Mouse (Mus musculus) midbrain, embryonic 12.5 days (tissue): ENCODE measurements around the gene Aaas. TPM values are rescaled to one million over a fixed set of nuclear protein-coding genes. Genes with fewer than 3 reads are reported as not detected.
"Not testable (repeated sequence)": the region's sequence is repeated elsewhere in the genome, so short reads cannot be mapped to it uniquely, and the experiment has no call there.

ENCODE experiments used
- ATAC-seq: fragments of 200-750 bp; cut with Nextera tagmentation; 2 replicates; pipeline ENCODE4 v1.8.0; 2017; ENCODE audit warnings: low read depth, moderate TSS enrichment, moderate library complexity; ENCODE audit not compliant: low FRiP score
- H3K27ac ChIP-seq: fragments of 300-500 bp; sonication (generic); replicated peaks from 2 replicates; pipeline ENCODE4 v1.5.1; 2016; ENCODE audit warnings: mild to moderate bottlenecking
- H3K27me3 ChIP-seq: fragments of 300-500 bp; sonication (generic); 2 replicates; pipeline ENCODE4 v1.6.1; 2016; ENCODE audit warnings: mild to moderate bottlenecking
- H3K36me3 ChIP-seq: fragments of 300-500 bp; sonication (generic); 2 replicates; pipeline ENCODE4 v1.6.1; 2016
- H3K4me1 ChIP-seq: fragments of 300-500 bp; sonication (generic); 2 replicates; pipeline ENCODE4 v1.6.1; 2016
- H3K4me2 ChIP-seq: fragments of 300-500 bp; sonication (generic); replicated peaks from 2 replicates; pipeline ENCODE4 v1.6.1; 2016; ENCODE audit warnings: mild to moderate bottlenecking, moderate library complexity
- H3K4me3 ChIP-seq: fragments of 300-500 bp; sonication (generic); 2 replicates; pipeline ENCODE4 v1.5.1; 2016; ENCODE audit warnings: mild to moderate bottlenecking
- H3K9ac ChIP-seq: fragments of 300-500 bp; sonication (generic); replicated peaks from 2 replicates; pipeline ENCODE4 v1.6.1; 2016; ENCODE audit warnings: mild to moderate bottlenecking, moderate library complexity
- H3K9me3 ChIP-seq: fragments of 300-500 bp; sonication (generic); 2 replicates; pipeline ENCODE4 v1.6.1; 2016; ENCODE audit warnings: mild to moderate bottlenecking
- WGBS: fragments of 180-500 bp; shearing (Covaris S2); methylation state at CpG from one replicate; pipeline ENCODE4 v1.1.7; 2016; 5-methylcytosine and 5-hydroxymethylcytosine counted together
- polyA plus RNA-seq: library from polyadenylated mRNA; unstranded; fragments of >200 nt; fragmentation: Nextera tagmentation; extraction: Ambion mirVana; gene quantifications from 2 replicates; pipeline ENCODE4 v1.2.1, GENCODE M21; 2016

Gene Aaas
- polyA plus RNA-seq, 1 experiment from 2014 or later: 67.9 TPM

GRCm38 (mm10) chr15:102355871-102356441 is 5.4 kb upstream of the Aaas start:
- no peaks in the 10 kb centered on the region for H3K36me3 ChIP-seq
- under 1% methylated on average over 38 of the region's 38 CpGs for WGBS
- H3K4me1 ChIP-seq: peaks cover 36% of the 10 kb centered on the region
- peak overlapping the region; percentile 84 for H3K4me2 ChIP-seq
- H3K4me3 ChIP-seq: peak overlapping the region; percentile 50
- peak; percentile 78 for ATAC-seq
- no peaks in the 10 kb centered on the region for H3K9me3 ChIP-seq
- peak overlapping the region; percentile 76 for H3K9ac ChIP-seq
- peak overlapping the region; percentile 81 for H3K27ac ChIP-seq
- H3K27me3 ChIP-seq: peaks cover 55% of the 10 kb centered on the region

GRCm38 (mm10) chr15:102355134-102355870 is 4.7 kb upstream of the Aaas start:
- peak; percentile 76 for ATAC-seq
- Histone ChIP-seq H3K27me3 (peaks cover 54% of the 10 kb centered on the region), H3K4me1 (peaks cover 36% of the 10 kb centered on the region), H3K36me3 (no peaks in the 10 kb centered on the region), H3K9me3 (no peaks in the 10 kb centered on the region), H3K27ac (peak overlapping the region; percentile 81), H3K9ac (peak overlapping the region; percentile 76), H3K4me3 (peak overlapping the region; percentile 50), H3K4me2 (peak overlapping the region; percentile 84)
- under 1% methylated on average over 46 of the region's 49 CpGs for WGBS

- Histone ChIP-seq H3K9me3 (no peaks in the 10 kb centered on the region), H3K4me2 (no peak overlapping the region), H3K27ac (no peak overlapping the region), H3K4me3 (no peak overlapping the region), H3K9ac (no peak overlapping the region), H3K27me3 (peaks cover 41% of the 10 kb centered on the region), H3K4me1 (peaks cover 42% of the 10 kb centered on the region), H3K36me3 (no peaks in the 10 kb centered on the region)
- 83% methylated on average over 2 of the region's 2 CpGs for WGBS
- no peak for ATAC-seq
Measured at GRCm38 (mm10) chr15:102353986-102354385, 3.4 kb upstream of the Aaas start.

- Histone ChIP-seq H3K9me3 (no peaks in the 10 kb centered on the region), H3K27ac (no peak overlapping the region), H3K9ac (no peak overlapping the region), H3K4me3 (no peak overlapping the region), H3K27me3 (peaks cover 23% of the 10 kb centered on the region), H3K4me1 (peaks cover 29% of the 10 kb centered on the region), H3K4me2 (no peak overlapping the region), H3K36me3 (peaks cover 2% of the 10 kb centered on the region; the same call in 1 of the 2 replicates)
- ATAC-seq: no peak
- WGBS: 58% methylated on average over 2 of the region's 2 CpGs
Measured at GRCm38 (mm10) chr15:102352177-102352576, 1.6 kb upstream of the Aaas start.

- Histone ChIP-seq H3K27ac (no peak overlapping the region), H3K27me3 (peaks cover 10% of the 10 kb centered on the region), H3K36me3 (peaks cover 14% of the 10 kb centered on the region), H3K4me2 (peak overlapping the region; percentile 76), H3K4me3 (peak overlapping the region; percentile 64), H3K9ac (peak overlapping the region; percentile 29; the same call in 1 of the 2 replicates), H3K9me3 (no peaks in the 10 kb centered on the region), H3K4me1 (peaks cover 18% of the 10 kb centered on the region)
- ATAC-seq: no peak
- 10% methylated on average over 11 of the region's 11 CpGs for WGBS
Measured at GRCm38 (mm10) chr15:102350942-102351291, 346 bp upstream of the Aaas start.

GRCm38 (mm10) chr15:102346444-102346843 is 4.1 kb downstream of the Aaas start:
- Histone ChIP-seq H3K27me3 (no peaks in the 10 kb centered on the region), H3K9ac (no peak overlapping the region), H3K27ac (no peak overlapping the region), H3K9me3 (no peaks in the 10 kb centered on the region), H3K4me3 (no peak overlapping the region), H3K4me1 (peaks cover 6% of the 10 kb centered on the region), H3K36me3 (peaks cover 31% of the 10 kb centered on the region), H3K4me2 (no peak overlapping the region)
- no peak for ATAC-seq
- WGBS: 91% methylated on average over 4 of the region's 4 CpGs

- Histone ChIP-seq H3K9ac (no peak overlapping the region), H3K27me3 (no peaks in the 10 kb centered on the region), H3K9me3 (no peaks in the 10 kb centered on the region), H3K27ac (no peak overlapping the region), H3K4me3 (no peak overlapping the region), H3K4me1 (no peaks in the 10 kb centered on the region; the same call in 1 of the 2 replicates), H3K4me2 (no peak overlapping the region), H3K36me3 (peaks cover 43% of the 10 kb centered on the region)
- 96% methylated on average over 3 of the region's 3 CpGs for WGBS
- no peak for ATAC-seq
Measured at GRCm38 (mm10) chr15:102344490-102344889, 6.1 kb downstream of the Aaas start.

- Histone ChIP-seq H3K4me1 (no peaks in the 10 kb centered on the region), H3K9me3 (no peaks in the 10 kb centered on the region), H3K9ac (no peak overlapping the region), H3K36me3 (peaks cover 64% of the 10 kb centered on the region), H3K27ac (no peak overlapping the region), H3K27me3 (no peaks in the 10 kb centered on the region), H3K4me2 (no peak overlapping the region), H3K4me3 (no peak overlapping the region)
- no peak for ATAC-seq
- 24% methylated on average over 1 of the region's 1 CpGs for WGBS
Measured at GRCm38 (mm10) chr15:102341580-102341979, 9.0 kb downstream of the Aaas start.

- H3K9me3 ChIP-seq: no peaks in the 10 kb centered on the region
- H3K27me3 ChIP-seq: no peaks in the 10 kb centered on the region
- no peak overlapping the region for H3K4me2 ChIP-seq
- 75% methylated on average over 5 of the region's 5 CpGs for WGBS
- no peak overlapping the region for H3K27ac ChIP-seq
- ATAC-seq: no peak
- H3K36me3 ChIP-seq: peaks cover 65% of the 10 kb centered on the region
- H3K4me1 ChIP-seq: no peaks in the 10 kb centered on the region
- H3K4me3 ChIP-seq: no peak overlapping the region
- no peak overlapping the region for H3K9ac ChIP-seq
Measured at GRCm38 (mm10) chr15:102339612-102340011, 11.0 kb downstream of the Aaas start.

GRCm38 (mm10) chr15:102336946-102337345 is 13.6 kb downstream of the Aaas start:
- no peaks in the 10 kb centered on the region for H3K9me3 ChIP-seq
- peaks cover 16% of the 10 kb centered on the region for H3K4me1 ChIP-seq
- H3K27ac ChIP-seq: no peak overlapping the region
- no peaks in the 10 kb centered on the region for H3K27me3 ChIP-seq
- no peak overlapping the region for H3K4me2 ChIP-seq
- 91% methylated on average over 4 of the region's 4 CpGs for WGBS
- H3K36me3 ChIP-seq: peaks cover 81% of the 10 kb centered on the region
- no peak overlapping the region for H3K4me3 ChIP-seq
- no peak overlapping the region for H3K9ac ChIP-seq
- ATAC-seq: no peak

- not testable (repeated sequence) for H3K4me3 ChIP-seq, H3K4me2 ChIP-seq, H3K27ac ChIP-seq, H3K9me3 ChIP-seq, H3K9ac ChIP-seq, ATAC-seq, H3K27me3 ChIP-seq
- Histone ChIP-seq H3K36me3 (peaks cover 86% of the 10 kb centered on the region), H3K4me1 (peaks cover 21% of the 10 kb centered on the region)
- 90% methylated on average over 5 of the region's 5 CpGs for WGBS
Measured at GRCm38 (mm10) chr15:102335925-102336324, 14.6 kb downstream of the Aaas start.

GRCm38 (mm10) chr15:102335254-102335653 is 15.3 kb downstream of the Aaas start:
- peaks cover 21% of the 10 kb centered on the region for H3K4me1 ChIP-seq
- H3K9ac ChIP-seq: no peak overlapping the region
- H3K36me3 ChIP-seq: peaks cover 87% of the 10 kb centered on the region
- ATAC-seq: no peak
- H3K9me3 ChIP-seq: no peaks in the 10 kb centered on the region
- H3K27ac ChIP-seq: no peak overlapping the region
- 87% methylated on average over 8 of the region's 8 CpGs for WGBS
- H3K27me3 ChIP-seq: no peaks in the 10 kb centered on the region
- no peak overlapping the region for H3K4me3 ChIP-seq
- no peak overlapping the region for H3K4me2 ChIP-seq
